Mouse (Mus musculus) megakaryocyte, embryonic 14.5 days (primary cell): ENCODE data around the gene Wrap53.
"Not testable (repeated sequence)": the region's sequence is repeated elsewhere in the genome, so short reads cannot be mapped to it uniquely, and the experiment has no call there.

Experiments used
- FLI1 ChIP-seq: IDR thresholded peaks from 2 replicates; pipeline ENCODE4 v1.6.1; 2012; ENCODE audit warnings: low read length, inconsistent platforms, mixed read lengths
- GATA1 ChIP-seq: IDR thresholded peaks from 3 replicates; pipeline ENCODE4 v1.6.1; 2012; ENCODE audit warnings: mixed read lengths, low read length, inconsistent platforms, borderline replicate concordance

DNA sequence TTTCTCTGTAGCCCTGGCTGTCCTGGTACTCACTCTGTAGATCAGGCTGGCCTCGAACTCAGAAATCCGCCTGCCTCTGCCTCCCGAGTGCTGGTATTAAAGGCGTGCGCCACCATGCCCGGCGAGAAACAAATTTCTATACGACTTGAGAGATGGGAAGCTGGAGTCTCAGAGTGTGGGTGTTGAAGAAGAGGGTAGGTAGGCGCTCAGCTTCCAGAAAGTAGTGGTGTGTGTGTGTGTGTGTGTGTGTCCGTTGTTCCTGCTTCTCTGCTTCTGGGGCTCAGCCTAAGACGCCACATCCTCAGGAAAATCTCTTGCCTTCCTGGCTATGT lies 34.2 kb upstream of the Wrap53 start:
- TF ChIP-seq GATA1, FLI1: not testable (repeated sequence)
